Comparison of ENCODE assay signal across 8 mouse cellular contexts in genomic region chr7:68064647-68065362, GRCm38 (mm10).
DNase-seq lines count a peak whose midpoint lies in the region; ATAC-seq and TF ChIP-seq lines count a peak whose summit lies in the region.
"Had no signal": no experiment of that assay in that cellular context is flagged by ENCODE, and none has a peak within 500 bp of the region (broad histone marks: within the 10 kb centered on the region; RNA-seq: fewer than 3 reads in every experiment).

No protein-coding gene starts in this region.

- intact Hi-C loops in left cerebral cortex, adult 2 months (cut with DNase I), result no loop called here
- intact Hi-C loops in left cerebral cortex, postnatal 14 days (cut with DNase I), result no loop called here

- H3K4me3 ChIP-seq in left cerebral cortex, adult 2 months, result no peak overlapping the region
- no peak overlapping the region for H3K4me3 ChIP-seq in forebrain, embryonic 15.5 days
- H3K4me3 ChIP-seq in intestine, embryonic 16.5 days (ENCODE audit: low read length), result no peak overlapping the region

- no peaks in the 10 kb centered on the region for H3K36me3 ChIP-seq in forebrain, embryonic 15.5 days
- no peaks in the 10 kb centered on the region for H3K36me3 ChIP-seq in intestine, embryonic 16.5 days (ENCODE audit: control insufficient read depth, insufficient read depth, low read length)

- peaks cover 47% of the 10 kb centered on the region for H3K4me1 ChIP-seq in forebrain, embryonic 15.5 days
- peaks cover 29% of the 10 kb centered on the region for H3K4me1 ChIP-seq in intestine, embryonic 16.5 days (ENCODE audit: control insufficient read depth, insufficient read depth, low read length)

- TF ChIP-seq CTCF in left cerebral cortex, adult 2 months (IDR thresholded peaks at IDR 0.05), result no peak

- H3K9ac ChIP-seq in forebrain, embryonic 15.5 days (replicated peaks), result no peak overlapping the region
- no peak overlapping the region for H3K9ac ChIP-seq in intestine, embryonic 16.5 days (ENCODE audit: low read depth, low read length)

- H3K27me3 ChIP-seq in forebrain, embryonic 15.5 days, result no peaks in the 10 kb centered on the region
- H3K27me3 ChIP-seq in intestine, embryonic 16.5 days (replicated peaks; ENCODE audit: control insufficient read depth, insufficient read depth, low read length), result no peaks in the 10 kb centered on the region

- peak overlapping the region; percentile 51 for H3K27ac ChIP-seq in left cerebral cortex, adult 2 months
- 0 out of 2 replicates have a peak overlapping the region, but pooled peaks have one; percentile 21 for H3K27ac ChIP-seq in forebrain, embryonic 15.5 days (replicated peaks)
- peak overlapping the region; percentile 21; the same call in 1 of the 2 replicates for H3K27ac ChIP-seq in intestine, embryonic 16.5 days (ENCODE audit: low read length)
- H3K27ac ChIP-seq: macrophage had no signal

- no peaks in the 10 kb centered on the region for H3K9me3 ChIP-seq in forebrain, embryonic 15.5 days
- no peaks in the 10 kb centered on the region for H3K9me3 ChIP-seq in intestine, embryonic 16.5 days (ENCODE audit: control insufficient read depth, low read length)

- no peak for DNase-seq in left cerebral cortex, adult 2 months (ENCODE audit: extremely low spot score in 1 of 2, low spot score in 2 of 2)
- DNase-seq in left cerebral cortex, postnatal 14 days (ENCODE audit: low spot score in 2 of 2), result no peak
- DNase-seq in retina, postnatal 1 day, result peak; percentile 70
- DNase-seq in c-Kit-positive CD71-positive TER-119-positive erythroid progenitor cells, embryonic 14.5 days (ENCODE audit: low spot score), result no peak
- DNase-seq in urinary bladder, postnatal 25 days (ENCODE audit: low spot score), result no peak

- 0 out of 2 replicates have a peak, but pooled peaks have one; percentile 18 for ATAC-seq in forebrain, embryonic 15.5 days (replicated peaks)
- peak; percentile 61 for ATAC-seq in intestine, embryonic 16.5 days

- H3K4me2 ChIP-seq in forebrain, embryonic 15.5 days (replicated peaks), result no peak overlapping the region
- no peak overlapping the region for H3K4me2 ChIP-seq in intestine, embryonic 16.5 days (ENCODE audit: low read depth, low read length)

- WGBS in forebrain, embryonic 15.5 days, result 33% methylated on average over 11 of the region's 11 CpGs
- WGBS in intestine, embryonic 16.5 days, result 34% methylated on average over 11 of the region's 11 CpGs
